Mouse (Mus musculus) intestine, embryonic 15.5 days (tissue): Measurements from ENCODE around the gene Taok3. TPM values are rescaled to one million over a fixed set of nuclear protein-coding genes. Genes with fewer than 3 reads are reported as not detected.

Experiments
- ATAC-seq: fragments of 200-750 bp; cut with Nextera tagmentation; 2 replicates; pipeline ENCODE4 v1.8.0; 2017; ENCODE audit warnings: moderate TSS enrichment, moderate library complexity
- H3K27ac ChIP-seq: fragments of 300-500 bp; sonication (generic); 2 replicates; pipeline ENCODE4 v1.5.1; 2015; ENCODE audit warnings: mild to moderate bottlenecking, inconsistent platforms
- H3K27me3 ChIP-seq: fragments of 300-500 bp; sonication (generic); replicated peaks from 2 replicates; pipeline ENCODE4 v1.6.1; 2015; ENCODE audit warnings: inconsistent platforms
- H3K36me3 ChIP-seq: fragments of 300-500 bp; sonication (generic); 2 replicates; pipeline ENCODE4 v1.6.1; 2015; ENCODE audit warnings: inconsistent platforms
- H3K4me1 ChIP-seq: fragments of 300-500 bp; sonication (generic); replicated peaks from 2 replicates; pipeline ENCODE4 v1.6.1; 2015; ENCODE audit warnings: inconsistent platforms
- H3K4me2 ChIP-seq: fragments of 300-500 bp; sonication (generic); replicated peaks from 2 replicates; pipeline ENCODE4 v1.6.1; 2015; ENCODE audit warnings: mild to moderate bottlenecking, inconsistent platforms
- H3K4me3 ChIP-seq: fragments of 300-500 bp; sonication (generic); replicated peaks from 2 replicates; pipeline ENCODE4 v1.5.1; 2015; ENCODE audit warnings: inconsistent platforms
- H3K9ac ChIP-seq: fragments of 300-500 bp; sonication (generic); 2 replicates; pipeline ENCODE4 v1.6.1; 2015; ENCODE audit warnings: inconsistent platforms
- H3K9me3 ChIP-seq: fragments of 300-500 bp; sonication (generic); 2 replicates; pipeline ENCODE4 v1.6.1; 2016; ENCODE audit warnings: inconsistent platforms
- WGBS: fragments of 180-500 bp; shearing (Covaris S2); methylation state at CpG from one replicate; pipeline ENCODE4 v1.1.7; 2015; 5-methylcytosine and 5-hydroxymethylcytosine counted together
- polyA plus RNA-seq: library from polyadenylated mRNA; unstranded; fragments of >200 nt; fragmentation: Nextera tagmentation; extraction: Ambion mirVana; gene quantifications from 2 replicates; pipeline ENCODE4 v1.2.1, GENCODE M21; 2015

The Taok3 gene
- polyA plus RNA-seq, 1 experiment from 2014 or later = 44.9 TPM

DNA sequence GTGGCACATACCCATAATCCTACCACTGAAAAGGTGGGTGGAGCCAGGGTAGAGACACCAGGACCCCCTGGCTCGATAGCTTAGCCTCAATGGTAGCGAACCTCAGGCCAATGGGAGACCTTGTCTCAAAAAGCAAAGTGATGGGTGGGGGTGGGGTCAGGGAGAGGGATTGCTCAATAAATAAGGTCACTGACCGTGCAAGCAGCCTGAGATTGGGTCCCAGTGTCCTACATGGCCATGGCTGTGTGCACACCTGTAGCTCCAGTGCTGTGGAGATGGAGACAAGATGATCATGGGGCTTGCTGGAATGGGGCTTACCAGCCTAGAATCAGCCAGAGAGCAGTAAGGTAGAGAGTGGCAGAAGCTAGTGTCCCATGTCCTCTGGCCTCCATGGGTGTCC is 131.8 kb downstream of the Taok3 start:
- Histone ChIP-seq H3K4me3 (no peak overlapping the region), H3K27ac (no peak overlapping the region), H3K4me1 (no peaks in the 10 kb centered on the region), H3K27me3 (no peaks in the 10 kb centered on the region), H3K4me2 (no peak overlapping the region), H3K36me3 (peaks cover 19% of the 10 kb centered on the region), H3K9ac (no peak overlapping the region), H3K9me3 (no peaks in the 10 kb centered on the region)
- ATAC-seq = no peak
- 93% methylated on average over 3 of the region's 3 CpGs for WGBS

DNA sequence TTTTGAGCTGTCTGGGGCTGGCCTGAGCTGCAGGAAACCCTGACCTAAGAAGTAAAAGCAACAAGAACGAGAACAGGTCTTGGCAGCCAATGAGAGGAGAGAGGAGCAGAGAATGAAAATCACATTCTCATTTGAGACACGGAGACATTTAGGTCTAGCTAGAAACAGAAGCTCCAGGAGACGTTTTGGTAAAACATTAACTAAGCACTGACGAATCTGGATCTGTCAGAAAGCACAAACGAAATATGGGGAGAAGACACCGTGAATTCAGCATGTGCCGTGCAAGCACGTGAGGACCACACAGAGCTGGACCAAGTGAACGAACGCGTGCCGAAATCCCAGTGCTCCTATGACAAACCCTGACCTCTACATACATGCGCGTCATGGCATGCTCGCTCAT is 138.3 kb downstream of the Taok3 start:
- H3K4me2 ChIP-seq = no peak overlapping the region
- no peak for ATAC-seq
- H3K4me3 ChIP-seq = no peak overlapping the region
- 76% methylated on average over 15 of the region's 15 CpGs for WGBS
- peaks cover 29% of the 10 kb centered on the region for H3K36me3 ChIP-seq
- no peak overlapping the region for H3K27ac ChIP-seq
- no peak overlapping the region for H3K9ac ChIP-seq
- no peaks in the 10 kb centered on the region for H3K9me3 ChIP-seq
- H3K4me1 ChIP-seq = no peaks in the 10 kb centered on the region
- no peaks in the 10 kb centered on the region for H3K27me3 ChIP-seq

DNA sequence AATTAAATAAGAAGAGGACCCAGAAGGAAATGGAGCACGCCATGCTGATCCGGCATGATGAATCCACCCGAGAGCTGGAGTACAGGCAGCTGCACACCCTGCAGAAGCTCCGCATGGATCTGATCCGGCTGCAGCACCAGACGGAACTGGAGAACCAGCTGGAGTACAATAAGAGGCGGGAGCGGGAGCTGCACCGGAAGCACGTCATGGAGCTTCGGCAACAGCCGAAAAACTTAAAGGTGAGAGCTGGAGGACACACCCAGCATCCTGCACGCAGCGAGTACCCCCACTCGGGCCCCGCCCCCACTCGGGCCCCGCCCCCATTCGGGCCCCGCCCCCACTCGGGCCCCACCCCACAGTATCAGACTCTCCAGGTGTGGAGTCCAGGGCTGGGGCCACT is 143.6 kb downstream of the Taok3 start:
- ATAC-seq = no peak
- H3K9me3 ChIP-seq = no peaks in the 10 kb centered on the region
- no peak overlapping the region for H3K27ac ChIP-seq
- peaks cover 16% of the 10 kb centered on the region for H3K36me3 ChIP-seq
- H3K4me1 ChIP-seq = no peaks in the 10 kb centered on the region
- H3K9ac ChIP-seq = no peak overlapping the region
- no peak overlapping the region for H3K4me2 ChIP-seq
- WGBS = 86% methylated on average over 21 of the region's 21 CpGs
- no peak overlapping the region for H3K4me3 ChIP-seq
- H3K27me3 ChIP-seq = no peaks in the 10 kb centered on the region

DNA sequence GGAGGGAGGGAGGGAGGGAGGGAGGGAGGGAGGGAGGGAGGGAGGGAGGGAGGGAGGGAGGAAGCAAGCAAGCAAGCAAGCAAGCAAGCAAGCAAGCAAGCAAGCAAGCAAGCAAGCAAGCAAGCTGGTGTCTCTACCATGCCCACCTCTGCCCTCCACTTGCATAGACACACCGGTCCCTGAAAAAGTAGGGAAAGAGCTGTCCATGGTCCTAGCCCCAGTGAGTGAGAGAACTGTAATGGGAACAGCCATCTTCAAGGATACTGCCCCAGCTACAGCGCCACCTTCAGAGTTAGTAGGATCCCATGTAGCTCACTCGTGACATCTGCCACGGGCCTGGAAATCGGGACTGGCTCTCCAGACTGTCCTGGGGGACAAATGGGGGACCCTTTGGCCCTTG is 144.8 kb downstream of the Taok3 start:
- Histone ChIP-seq H3K9me3 (no peaks in the 10 kb centered on the region), H3K9ac (no peak overlapping the region), H3K27me3 (no peaks in the 10 kb centered on the region), H3K4me2 (no peak overlapping the region), H3K36me3 (peaks cover 16% of the 10 kb centered on the region), H3K27ac (no peak overlapping the region), H3K4me1 (no peaks in the 10 kb centered on the region), H3K4me3 (no peak overlapping the region)
- WGBS = 51% methylated on average over 5 of the region's 5 CpGs
- ATAC-seq = no peak

DNA sequence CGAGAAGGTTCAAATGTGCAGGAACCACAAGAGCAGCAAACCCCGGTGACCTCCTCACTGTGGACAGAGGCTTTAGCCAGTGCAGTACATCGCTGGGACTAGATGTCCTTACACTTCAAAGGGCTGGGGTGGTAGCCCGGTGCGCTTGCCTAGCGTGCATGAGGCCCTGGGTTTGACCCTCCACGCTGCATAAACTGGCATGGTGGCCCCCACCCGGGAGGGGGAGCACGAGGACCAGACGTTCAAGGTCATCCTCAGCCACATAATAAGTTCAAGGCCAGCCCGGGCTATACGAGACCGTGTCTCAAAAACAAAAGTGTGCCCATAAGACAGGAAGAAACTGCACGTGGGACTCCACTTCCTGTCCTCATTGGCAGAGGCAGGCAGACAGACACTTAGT is 148.0 kb downstream of the Taok3 start:
- H3K4me2 ChIP-seq = no peak overlapping the region
- ATAC-seq = no peak
- 78% methylated on average over 14 of the region's 14 CpGs for WGBS
- no peak overlapping the region for H3K4me3 ChIP-seq
- H3K27me3 ChIP-seq = no peaks in the 10 kb centered on the region
- no peaks in the 10 kb centered on the region for H3K4me1 ChIP-seq
- no peak overlapping the region for H3K9ac ChIP-seq
- no peak overlapping the region for H3K27ac ChIP-seq
- H3K36me3 ChIP-seq = peaks cover 11% of the 10 kb centered on the region
- no peaks in the 10 kb centered on the region for H3K9me3 ChIP-seq

DNA sequence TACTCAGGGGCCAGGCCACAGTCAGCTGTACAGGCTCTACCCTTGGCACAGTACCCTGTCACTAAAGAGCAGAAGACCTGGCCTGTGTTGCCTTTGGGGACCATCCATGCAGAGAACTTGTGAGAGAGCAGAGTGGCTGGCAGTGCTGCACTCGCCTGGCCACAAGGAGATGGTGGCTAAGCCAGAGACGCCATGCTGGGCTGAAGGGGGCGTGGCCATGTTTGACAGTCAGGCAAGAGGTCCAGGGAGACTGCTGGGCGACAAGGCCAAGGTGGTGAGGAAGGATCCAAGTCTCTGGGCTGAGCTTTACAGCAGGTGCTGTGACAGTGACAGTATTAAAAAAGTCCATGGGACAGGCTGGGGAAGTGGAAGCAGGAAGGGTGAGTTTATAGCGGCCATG is 148.8 kb downstream of the Taok3 start:
- H3K27me3 ChIP-seq = no peaks in the 10 kb centered on the region
- 56% methylated on average over 5 of the region's 5 CpGs for WGBS
- no peak overlapping the region for H3K27ac ChIP-seq
- H3K4me2 ChIP-seq = no peak overlapping the region
- no peaks in the 10 kb centered on the region for H3K4me1 ChIP-seq
- H3K9ac ChIP-seq = no peak overlapping the region
- no peak for ATAC-seq
- H3K4me3 ChIP-seq = no peak overlapping the region
- no peaks in the 10 kb centered on the region for H3K9me3 ChIP-seq
- H3K36me3 ChIP-seq = peaks cover 3% of the 10 kb centered on the region

DNA sequence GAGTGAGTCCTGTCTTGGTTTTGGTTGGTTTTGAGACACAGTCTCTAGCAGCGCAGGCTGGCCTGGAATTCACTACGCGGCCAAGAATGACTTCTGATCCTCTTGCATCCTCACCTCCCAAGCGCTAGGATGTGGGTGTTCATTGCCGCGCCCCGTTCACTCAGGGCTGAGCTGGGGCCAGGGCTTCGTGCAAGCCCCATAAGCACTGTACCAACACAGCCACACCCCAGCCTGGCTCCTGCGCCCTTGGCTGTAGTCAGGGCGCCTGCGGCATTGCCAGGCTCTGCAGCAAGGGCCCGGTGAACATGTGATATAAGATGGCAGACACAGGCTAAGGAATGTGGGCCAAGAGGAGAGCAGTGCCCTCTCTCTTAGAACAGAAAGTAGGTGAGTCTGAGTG is 149.5 kb downstream of the Taok3 start:
- H3K4me2 ChIP-seq = no peak overlapping the region
- no peak overlapping the region for H3K9ac ChIP-seq
- H3K27me3 ChIP-seq = no peaks in the 10 kb centered on the region
- no peaks in the 10 kb centered on the region for H3K9me3 ChIP-seq
- no peak overlapping the region for H3K4me3 ChIP-seq
- H3K36me3 ChIP-seq = no peaks in the 10 kb centered on the region
- peak; percentile 39; the same call in 1 of the 2 replicates for ATAC-seq
- H3K4me1 ChIP-seq = no peaks in the 10 kb centered on the region
- no peak overlapping the region for H3K27ac ChIP-seq
- 94% methylated on average over 12 of the region's 12 CpGs for WGBS

DNA sequence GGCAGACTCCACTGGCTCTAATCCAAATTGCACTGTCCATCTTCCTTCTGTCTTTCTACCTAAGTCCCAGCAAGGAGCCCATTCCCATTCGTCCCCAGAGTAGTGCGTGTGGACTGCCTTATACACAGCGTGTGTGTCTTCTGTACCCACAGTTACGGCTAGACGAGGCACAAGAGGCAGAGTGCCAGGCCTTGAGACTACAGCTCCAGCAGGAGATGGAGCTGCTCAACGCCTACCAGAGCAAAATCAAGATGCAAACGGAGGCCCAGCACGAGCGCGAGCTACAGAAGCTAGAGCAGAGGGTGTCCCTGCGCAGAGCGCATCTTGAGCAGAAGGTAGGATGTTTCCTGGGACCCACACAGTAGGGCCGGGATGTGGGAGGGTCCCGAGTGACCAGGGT is 152.0 kb downstream of the Taok3 start:
- Histone ChIP-seq H3K9ac (no peak overlapping the region), H3K9me3 (no peaks in the 10 kb centered on the region), H3K4me1 (no peaks in the 10 kb centered on the region), H3K27ac (no peak overlapping the region), H3K36me3 (no peaks in the 10 kb centered on the region), H3K4me2 (no peak overlapping the region), H3K4me3 (no peak overlapping the region), H3K27me3 (no peaks in the 10 kb centered on the region)
- no peak for ATAC-seq
- WGBS = 94% methylated on average over 14 of the region's 14 CpGs

DNA sequence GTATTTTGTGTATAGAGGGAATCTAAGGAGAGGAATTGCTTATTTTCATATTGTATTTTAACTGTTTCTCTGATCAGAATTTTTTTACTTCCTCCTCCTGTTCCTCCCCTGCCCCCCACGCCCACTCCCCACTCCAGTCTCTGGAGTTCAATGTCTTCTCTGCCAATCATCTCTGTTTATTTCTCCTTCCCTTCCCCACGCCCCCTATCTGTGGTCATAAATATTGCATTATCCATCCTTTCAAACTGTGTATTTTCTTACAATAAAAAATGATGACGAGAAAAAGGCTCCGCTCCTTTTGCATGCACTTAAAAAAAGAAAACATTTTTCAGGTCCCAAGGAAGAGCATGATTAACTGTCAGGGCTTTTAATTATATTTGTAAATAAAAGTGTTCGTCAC is 154.9 kb downstream of the Taok3 start:
- H3K9ac ChIP-seq = no peak overlapping the region
- H3K27me3 ChIP-seq = no peaks in the 10 kb centered on the region
- ATAC-seq = no peak
- H3K4me3 ChIP-seq = no peak overlapping the region
- no peaks in the 10 kb centered on the region for H3K36me3 ChIP-seq
- H3K9me3 ChIP-seq = no peaks in the 10 kb centered on the region
- no peak overlapping the region for H3K27ac ChIP-seq
- H3K4me1 ChIP-seq = no peaks in the 10 kb centered on the region; the same call in 1 of the 2 replicates
- H3K4me2 ChIP-seq = no peak overlapping the region
- 71% methylated on average over 5 of the region's 5 CpGs for WGBS

DNA sequence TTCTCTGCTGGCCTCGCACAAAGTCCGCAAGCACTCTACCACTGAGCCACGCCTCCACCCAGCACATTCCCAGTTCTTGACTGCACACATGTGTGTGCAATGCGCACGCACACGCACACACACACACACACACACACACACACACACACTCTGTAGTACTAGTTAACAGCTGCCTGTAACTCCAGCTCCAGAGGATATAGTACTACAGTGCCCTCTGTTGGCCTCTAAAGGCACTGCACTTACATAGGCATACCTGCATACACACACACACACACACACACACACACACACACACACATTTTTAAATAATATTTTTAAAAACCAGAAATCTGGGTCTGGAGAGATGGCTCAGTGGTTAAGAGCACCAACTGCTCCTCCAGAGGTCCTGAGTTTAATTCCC is 157.9 kb downstream of the Taok3 start:
- H3K4me3 ChIP-seq = no peak overlapping the region
- H3K36me3 ChIP-seq = peaks cover 8% of the 10 kb centered on the region; the same call in 1 of the 2 replicates
- peaks cover 2% of the 10 kb centered on the region; the same call in 1 of the 2 replicates for H3K4me1 ChIP-seq
- no peak overlapping the region for H3K4me2 ChIP-seq
- no peak overlapping the region for H3K27ac ChIP-seq
- H3K9ac ChIP-seq = no peak overlapping the region
- no peak for ATAC-seq
- no peaks in the 10 kb centered on the region for H3K9me3 ChIP-seq
- WGBS = 96% methylated on average over 6 of the region's 6 CpGs
- H3K27me3 ChIP-seq = no peaks in the 10 kb centered on the region

DNA sequence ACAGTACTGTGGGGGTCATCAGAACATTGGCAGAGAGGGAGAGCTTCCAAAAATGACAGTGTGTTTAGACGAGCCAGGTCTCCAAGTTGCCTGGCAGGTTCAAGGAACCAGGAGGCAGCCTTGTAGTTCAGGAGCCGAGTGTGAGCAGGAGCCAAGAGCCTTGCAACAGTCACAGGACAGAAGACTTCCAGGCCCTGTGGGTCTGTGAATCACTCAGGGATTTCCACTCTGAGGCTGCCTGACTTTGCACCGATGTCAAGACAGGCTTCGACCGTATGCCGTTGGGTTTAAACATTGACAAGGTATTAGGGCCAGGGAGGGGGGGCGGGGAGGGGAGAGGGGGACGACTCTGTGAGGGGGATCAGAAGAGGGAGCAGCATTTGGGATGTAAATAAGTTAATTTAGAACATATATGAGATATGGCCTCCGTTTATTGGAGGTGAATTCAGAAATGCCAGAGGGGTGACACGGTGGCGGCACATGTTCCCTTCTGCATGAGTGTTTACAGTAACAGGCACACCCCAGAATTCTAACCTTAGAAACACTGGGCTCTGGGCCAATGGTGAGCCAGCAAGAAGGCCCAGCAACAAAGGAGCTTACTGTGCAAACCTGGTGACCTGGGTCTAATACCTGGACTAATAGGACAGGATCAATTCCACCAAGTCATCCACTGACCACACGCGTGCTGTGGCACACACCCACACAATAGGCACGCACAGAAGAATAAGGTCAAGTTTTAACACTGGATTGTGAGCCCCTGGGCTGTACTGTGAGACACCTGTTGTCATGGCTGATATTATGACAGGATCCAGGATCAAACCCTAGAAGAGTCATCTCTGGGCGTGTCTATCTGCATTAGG is 159.1 kb downstream of the Taok3 start:
- H3K27ac ChIP-seq = no peak overlapping the region
- ATAC-seq = peak; percentile 63
- H3K4me2 ChIP-seq = no peak overlapping the region
- H3K4me3 ChIP-seq = no peak overlapping the region
- WGBS = 73% methylated on average over 15 of the region's 15 CpGs
- H3K9me3 ChIP-seq = no peaks in the 10 kb centered on the region
- H3K4me1 ChIP-seq = peaks cover 2% of the 10 kb centered on the region; the same call in 1 of the 2 replicates
- H3K36me3 ChIP-seq = peaks cover 8% of the 10 kb centered on the region; the same call in 1 of the 2 replicates
- H3K27me3 ChIP-seq = no peaks in the 10 kb centered on the region
- H3K9ac ChIP-seq = no peak overlapping the region

DNA sequence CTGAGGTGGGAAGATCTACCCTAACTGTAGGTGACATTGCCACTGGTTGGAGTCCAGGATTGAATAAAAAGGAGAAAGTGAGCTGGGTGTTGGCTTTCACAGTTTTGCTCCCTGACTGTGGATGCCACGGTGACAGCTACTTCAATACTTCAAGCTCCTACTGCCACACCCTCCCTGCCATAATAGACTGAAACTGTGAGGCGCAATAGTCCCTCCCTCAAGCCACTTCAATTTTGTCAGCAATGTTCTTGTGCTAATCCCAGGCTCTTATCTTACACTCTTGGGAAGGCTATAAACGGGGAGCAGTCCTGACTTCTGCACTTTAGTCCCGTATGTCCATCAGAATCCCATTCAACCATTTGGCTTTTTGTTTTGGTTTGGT is 159.7 kb downstream of the Taok3 start:
- ATAC-seq = peak; percentile 40
- H3K36me3 ChIP-seq = peaks cover 13% of the 10 kb centered on the region; the same call in 1 of the 2 replicates
- H3K9me3 ChIP-seq = no peaks in the 10 kb centered on the region
- peaks cover 6% of the 10 kb centered on the region for H3K4me1 ChIP-seq
- 57% methylated on average over 4 of the region's 4 CpGs for WGBS
- no peak overlapping the region for H3K4me3 ChIP-seq
- no peak overlapping the region for H3K4me2 ChIP-seq
- H3K27me3 ChIP-seq = no peaks in the 10 kb centered on the region
- H3K9ac ChIP-seq = no peak overlapping the region
- no peak overlapping the region for H3K27ac ChIP-seq

DNA sequence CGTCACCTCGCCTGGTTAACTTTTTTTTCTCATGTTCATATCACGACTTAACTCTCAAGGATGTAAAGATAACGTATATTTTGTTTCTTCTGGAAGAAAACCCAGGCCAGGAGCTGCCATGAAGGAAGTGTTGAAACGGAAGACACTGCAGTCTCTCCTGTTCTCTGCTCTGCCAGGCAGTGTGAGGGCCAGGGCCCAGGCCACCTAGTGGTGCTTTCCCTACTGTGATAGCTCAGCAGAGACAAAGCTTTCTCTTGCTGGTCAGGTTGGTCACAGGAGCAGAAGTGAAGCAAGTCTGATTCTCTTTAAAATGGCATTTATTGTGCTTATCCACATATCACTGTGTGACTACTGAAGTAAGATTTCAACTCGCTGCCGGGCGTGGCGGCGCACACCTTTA is 161.6 kb downstream of the Taok3 start:
- Histone ChIP-seq H3K9ac (no peak overlapping the region), H3K27ac (no peak overlapping the region), H3K4me1 (peaks cover 19% of the 10 kb centered on the region), H3K27me3 (no peaks in the 10 kb centered on the region), H3K4me2 (no peak overlapping the region), H3K36me3 (peaks cover 16% of the 10 kb centered on the region; the same call in 1 of the 2 replicates), H3K9me3 (no peaks in the 10 kb centered on the region), H3K4me3 (no peak overlapping the region)
- WGBS = 86% methylated on average over 10 of the region's 10 CpGs
- no peak for ATAC-seq
